Mouse (Mus musculus): ENCODE measurements at regions not wholly inside any gene's neighbourhood (a gene's known extent, or its start where the extent isn't known, plus 50 kb on each side); places are given as distances from the start of the nearest gene placed in this dataset.

DNA sequence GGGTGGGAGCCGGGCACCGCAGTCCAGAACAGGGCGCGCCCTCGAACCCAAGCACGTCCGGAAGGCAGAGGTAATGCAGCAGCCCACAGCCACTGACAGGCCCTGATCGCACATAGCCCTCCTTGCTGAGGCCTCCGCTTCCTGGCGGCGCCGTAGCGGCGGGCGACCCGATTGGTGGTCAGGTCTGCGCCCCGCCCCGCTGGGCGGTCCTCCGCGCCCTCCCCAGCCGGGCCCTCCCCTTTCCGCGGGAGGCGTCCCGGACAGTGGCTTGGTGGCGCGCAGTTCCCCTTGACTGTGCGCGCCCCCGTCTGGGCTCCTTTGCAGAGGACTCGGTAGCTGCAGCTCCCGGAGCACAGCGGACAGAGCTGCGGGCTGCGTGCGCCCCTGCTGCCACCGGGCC lies 375.5 kb upstream of the Asap2 start:
- DNase-seq (ENCODE audit: low spot score): peak; percentile 72
